Mouse (Mus musculus) cerebellum, postnatal 36 days (tissue): Measurements from ENCODE around the gene Nudt2.
A peak's percentile ranks its signal among the peaks of the same experiment; 100 is the strongest.
"Not testable (repeated sequence)": the region's sequence is repeated elsewhere in the genome, so short reads cannot be mapped to it uniquely, and the experiment has no call there.

ENCODE experiments used
- DNase-seq, 2 experiments: peaks; one replicate each; pipeline ENCODE4 v3.0.0; 2021 to 2022; ENCODE audit warnings: mixed read lengths in 2 of 2

Gene Nudt2

GRCm38 (mm10) chr4:41464345-41465286 lies at the start of gene Nudt2, which contains the start of gene Kif24:
Gene Nudt2, plus strand, starts transcription at chr4:41465151.
Gene Kif24, minus strand, starts transcription at chr4:41464887.
- DNase-seq = peak; percentile 96

GRCm38 (mm10) chr4:41416966-41417365 lies 48.0 kb upstream of the Nudt2 start:
- DNase-seq = no peak

- DNase-seq = no peak
Observed at GRCm38 (mm10) chr4:41438931-41439330, 26.0 kb upstream of the Nudt2 start.

- DNase-seq = no peak
Observed at GRCm38 (mm10) chr4:41442790-41443302, 22.1 kb upstream of the Nudt2 start.

- DNase-seq = no peak
Observed at GRCm38 (mm10) chr4:41447595-41447994, 17.4 kb upstream of the Nudt2 start.

- DNase-seq = no peak
Observed at GRCm38 (mm10) chr4:41460690-41461089, 4.3 kb upstream of the Nudt2 start.

- not testable (repeated sequence) for DNase-seq
Observed at GRCm38 (mm10) chr4:41463051-41463738, 1.8 kb upstream of the Nudt2 start.

- no peak for DNase-seq
Observed at GRCm38 (mm10) chr4:41465287-41465665, 325 bp downstream of the Nudt2 start.

- DNase-seq = peak; percentile 65 to 74
Observed at GRCm38 (mm10) chr4:41468396-41469080, 3.6 kb downstream of the Nudt2 start.

- no peak for DNase-seq
Observed at GRCm38 (mm10) chr4:41469199-41469598, 4.2 kb downstream of the Nudt2 start.

- DNase-seq = no peak
Observed at GRCm38 (mm10) chr4:41470051-41470683, 5.2 kb downstream of the Nudt2 start.

- peak in 1 of 2 experiments; percentile 28 for DNase-seq
Observed at GRCm38 (mm10) chr4:41470684-41471383, 5.9 kb downstream of the Nudt2 start.

GRCm38 (mm10) chr4:41471384-41471689 lies 6.4 kb downstream of the Nudt2 start:
- DNase-seq = no peak

GRCm38 (mm10) chr4:41477648-41478160 lies 12.8 kb downstream of the Nudt2 start:
- DNase-seq = no peak

- DNase-seq = no peak
Observed at GRCm38 (mm10) chr4:41478751-41479455, 14.0 kb downstream of the Nudt2 start.

- no peak for DNase-seq
Observed at GRCm38 (mm10) chr4:41479456-41479804, 14.5 kb downstream of the Nudt2 start.

- peak in 1 of 2 experiments; percentile 21 for DNase-seq
Observed at GRCm38 (mm10) chr4:41480254-41480653, 15.3 kb downstream of the Nudt2 start.

GRCm38 (mm10) chr4:41481601-41482017 lies 16.7 kb downstream of the Nudt2 start:
- DNase-seq = no peak

- no peak for DNase-seq
Observed at GRCm38 (mm10) chr4:41492951-41493350, 28.0 kb downstream of the Nudt2 start.

- DNase-seq = no peak
Observed at GRCm38 (mm10) chr4:41493464-41494116, 28.6 kb downstream of the Nudt2 start.

- DNase-seq = no peak
Observed at GRCm38 (mm10) chr4:41494378-41494777, 29.4 kb downstream of the Nudt2 start.
